Mouse (Mus musculus) embryonic facial prominence, embryonic 11.5 days (tissue): ENCODE data around the gene Trhde. TPM values are rescaled to one million over a fixed set of nuclear protein-coding genes. Genes with fewer than 3 reads are reported as not detected.

Experiments
- ATAC-seq: fragments of 200-750 bp; cut with Nextera tagmentation; replicated peaks from 2 replicates; pipeline ENCODE4 v1.8.0; 2017; ENCODE audit warnings: low read depth; ENCODE audit not compliant: insufficient number of reproducible peaks, low FRiP score, low TSS enrichment
- DNase-seq: peaks from one replicate; pipeline ENCODE4 v3.0.0-alpha.2; 2015; ENCODE audit warnings: low spot score
- H3K27ac ChIP-seq: fragments of 300-500 bp; sonication (generic); replicated peaks from 2 replicates; pipeline ENCODE4 v1.5.1; 2014; ENCODE audit warnings: mild to moderate bottlenecking, low read depth, low read length, control low read depth
- H3K27me3 ChIP-seq: fragments of 300-500 bp; sonication (generic); 2 replicates; pipeline ENCODE4 v1.6.1; 2014; ENCODE audit warnings: mild to moderate bottlenecking, low read length, moderate library complexity, mixed read lengths; ENCODE audit not compliant: control insufficient read depth, insufficient read depth
- H3K36me3 ChIP-seq: fragments of 300-500 bp; sonication (generic); replicated peaks from 2 replicates; pipeline ENCODE4 v1.6.1; 2014; ENCODE audit warnings: low read depth, mild to moderate bottlenecking, low read length, moderate library complexity, mixed read lengths; ENCODE audit not compliant: control insufficient read depth, insufficient read depth
- H3K4me1 ChIP-seq: fragments of 300-500 bp; sonication (generic); 2 replicates; pipeline ENCODE4 v1.6.1; 2014; ENCODE audit warnings: low read length, mixed read lengths; ENCODE audit not compliant: control insufficient read depth, insufficient read depth
- H3K4me2 ChIP-seq: fragments of 300-500 bp; sonication (generic); 2 replicates; pipeline ENCODE4 v1.6.1; 2014; ENCODE audit warnings: low read depth, mild to moderate bottlenecking, control low read depth, low read length, moderate library complexity
- H3K4me3 ChIP-seq: fragments of 300-500 bp; sonication (generic); 2 replicates; pipeline ENCODE4 v1.5.1; 2014; ENCODE audit warnings: low read depth, low read length, control low read depth
- H3K9ac ChIP-seq: fragments of 300-500 bp; sonication (generic); replicated peaks from 2 replicates; pipeline ENCODE4 v1.6.1; 2014; ENCODE audit warnings: mild to moderate bottlenecking, control low read depth, low read length
- H3K9me3 ChIP-seq: fragments of 300-500 bp; sonication (generic); replicated peaks from 2 replicates; pipeline ENCODE4 v1.6.1; 2016; ENCODE audit warnings: mild to moderate bottlenecking, low read length, inconsistent platforms, mixed read lengths; ENCODE audit not compliant: control insufficient read depth
- WGBS: fragments of 180-500 bp; shearing (Covaris S2); extraction: QIAGEN DNeasy Blood & Tissue Kit; methylation state at CpG from one replicate; pipeline ENCODE4 v1.1.7; 2014; 5-methylcytosine and 5-hydroxymethylcytosine counted together
- polyA plus RNA-seq: library from polyadenylated mRNA; unstranded; fragments of >200 nt; fragmentation: Nextera tagmentation; extraction: Ambion mirVana; gene quantifications from 2 replicates; pipeline ENCODE4 v1.2.1, GENCODE M21; 2014

The Trhde gene
- 1.5 and 1.8 TPM in 2 replicates for polyA plus RNA-seq

GRCm38 (mm10) chr10:114802161-114802651 lies at the start of gene Trhde:
Trhde (minus strand) TSS chr10:114802307.
- peak; percentile 39 for DNase-seq
- WGBS: 2% methylated on average over 30 of the region's 30 CpGs
- Histone ChIP-seq H3K9me3 (no peaks in the 10 kb centered on the region), H3K36me3 (no peaks in the 10 kb centered on the region), H3K4me3 (peak within 1 kb of the TSS; percentile 60), H3K4me1 (no peaks in the 10 kb centered on the region; the same call in 1 of the 2 replicates), H3K4me2 (peak within 1 kb of the TSS; percentile 98), H3K27me3 (peaks cover 31% of the 10 kb centered on the region), H3K9ac (peak within 1 kb of the TSS; percentile 58), H3K27ac (no peak within 1 kb of the TSS)
- ATAC-seq: 0 out of 2 replicates have a peak, but pooled peaks have one; percentile 20

GRCm38 (mm10) chr10:114841966-114842365 lies 39.9 kb upstream of the Trhde start:
- DNase-seq (no peak), ATAC-seq (no peak)
- no peaks in the 10 kb centered on the region for H3K36me3 ChIP-seq
- no peak overlapping the region for H3K9ac ChIP-seq
- no peaks in the 10 kb centered on the region for H3K27me3 ChIP-seq
- H3K4me2 ChIP-seq: no peak overlapping the region
- H3K4me1 ChIP-seq: no peaks in the 10 kb centered on the region
- WGBS: 91% methylated on average over 12 of the region's 12 CpGs
- no peaks in the 10 kb centered on the region for H3K9me3 ChIP-seq
- H3K4me3 ChIP-seq: no peak overlapping the region
- no peak overlapping the region for H3K27ac ChIP-seq

GRCm38 (mm10) chr10:114841440-114841839 lies 39.3 kb upstream of the Trhde start:
- H3K9ac ChIP-seq: no peak overlapping the region
- no peak overlapping the region for H3K27ac ChIP-seq
- 77% methylated on average over 5 of the region's 5 CpGs for WGBS
- H3K27me3 ChIP-seq: no peaks in the 10 kb centered on the region
- no peaks in the 10 kb centered on the region for H3K4me1 ChIP-seq
- H3K4me3 ChIP-seq: no peak overlapping the region
- no peak overlapping the region for H3K4me2 ChIP-seq
- H3K36me3 ChIP-seq: no peaks in the 10 kb centered on the region
- ATAC-seq: no peak
- no peak for DNase-seq
- H3K9me3 ChIP-seq: no peaks in the 10 kb centered on the region

- Histone ChIP-seq H3K9me3 (no peaks in the 10 kb centered on the region), H3K9ac (no peak overlapping the region), H3K4me1 (no peaks in the 10 kb centered on the region), H3K27ac (no peak overlapping the region), H3K36me3 (no peaks in the 10 kb centered on the region), H3K27me3 (no peaks in the 10 kb centered on the region), H3K4me2 (no peak overlapping the region), H3K4me3 (no peak overlapping the region)
- ATAC-seq (no peak), DNase-seq (no peak)
- 49% methylated on average over 7 of the region's 7 CpGs for WGBS
Observed at GRCm38 (mm10) chr10:114831313-114831712, 29.2 kb upstream of the Trhde start.

DNA sequence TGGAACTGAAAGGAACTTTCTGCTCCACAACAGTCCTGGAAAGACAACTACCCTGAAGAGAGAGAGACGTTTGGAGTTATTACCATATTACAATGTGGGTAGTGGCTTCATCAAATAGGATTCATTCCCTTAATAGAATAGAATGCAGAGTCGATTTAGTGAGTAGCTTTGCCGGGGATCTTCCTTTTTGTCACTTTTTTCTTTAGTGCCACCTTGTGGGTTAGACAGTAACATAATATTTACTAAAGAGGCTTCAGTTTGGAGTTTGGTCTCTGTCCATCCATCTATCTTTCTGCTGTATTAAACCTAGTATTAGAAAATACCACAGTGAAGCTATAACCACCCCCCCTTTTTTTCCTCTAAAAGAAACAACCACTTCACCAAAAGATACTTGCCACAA lies 6.7 kb upstream of the Trhde start:
- no peak overlapping the region for H3K27ac ChIP-seq
- no peak for DNase-seq
- H3K4me2 ChIP-seq: no peak overlapping the region
- H3K9ac ChIP-seq: no peak overlapping the region
- ATAC-seq: no peak
- no peaks in the 10 kb centered on the region for H3K27me3 ChIP-seq
- H3K4me1 ChIP-seq: no peaks in the 10 kb centered on the region
- no peaks in the 10 kb centered on the region for H3K36me3 ChIP-seq
- H3K4me3 ChIP-seq: no peak overlapping the region
- 55% methylated on average over 3 of the region's 3 CpGs for WGBS
- no peaks in the 10 kb centered on the region for H3K9me3 ChIP-seq

GRCm38 (mm10) chr10:114805884-114806283 lies 3.8 kb upstream of the Trhde start:
- no peaks in the 10 kb centered on the region for H3K36me3 ChIP-seq
- peaks cover 22% of the 10 kb centered on the region for H3K27me3 ChIP-seq
- H3K4me1 ChIP-seq: no peaks in the 10 kb centered on the region; the same call in 1 of the 2 replicates
- no peak for ATAC-seq
- no peak overlapping the region for H3K9ac ChIP-seq
- H3K4me3 ChIP-seq: no peak overlapping the region
- H3K27ac ChIP-seq: no peak overlapping the region
- no peak overlapping the region for H3K4me2 ChIP-seq
- DNase-seq: peak; percentile 36
- no peaks in the 10 kb centered on the region for H3K9me3 ChIP-seq
- 37% methylated on average over 3 of the region's 3 CpGs for WGBS

DNA sequence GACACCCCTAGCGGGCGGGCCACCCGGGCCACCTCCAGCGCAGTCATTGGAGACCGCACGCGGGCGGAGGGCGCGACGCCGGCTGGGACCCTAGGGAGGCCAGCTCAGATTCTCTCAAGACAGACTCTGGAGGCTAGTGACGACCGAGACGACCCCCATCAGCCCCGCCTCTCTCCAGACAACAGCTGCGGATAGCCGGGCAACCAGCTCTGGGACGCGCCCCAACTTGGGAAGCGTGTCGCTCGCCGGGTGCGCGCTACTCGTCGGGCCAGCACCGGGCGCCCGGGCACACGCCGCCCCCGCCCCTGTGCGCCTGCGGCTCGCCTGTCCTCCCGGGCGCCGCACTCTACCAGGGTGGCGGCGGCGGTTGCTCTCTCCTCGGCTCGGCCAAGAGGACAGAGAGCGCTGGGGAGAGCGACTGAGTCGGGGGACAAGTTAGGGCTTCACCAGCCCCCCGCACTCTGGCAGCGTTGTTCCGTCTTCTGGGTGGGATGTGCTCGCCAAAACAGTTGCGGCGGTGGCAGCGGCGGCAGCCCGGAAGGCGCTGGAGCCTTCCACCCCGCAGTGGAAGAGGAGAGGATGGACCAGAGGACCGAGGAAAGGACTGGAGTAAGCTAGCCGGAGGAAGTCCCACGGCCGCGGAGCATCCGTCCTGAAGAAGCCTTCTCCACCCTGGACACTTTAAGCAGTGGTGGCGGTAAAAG lies 498 bp downstream of the Trhde start:
- H3K27ac ChIP-seq: no peak overlapping the region
- H3K4me3 ChIP-seq: peak overlapping the region; percentile 60
- DNase-seq (peak; percentile 63), ATAC-seq (peak; percentile 84)
- H3K4me2 ChIP-seq: peak overlapping the region; percentile 98
- no peaks in the 10 kb centered on the region; the same call in 1 of the 2 replicates for H3K4me1 ChIP-seq
- H3K9ac ChIP-seq: peak overlapping the region; percentile 58
- WGBS: under 1% methylated on average over 64 of the region's 66 CpGs
- no peaks in the 10 kb centered on the region for H3K36me3 ChIP-seq
- no peaks in the 10 kb centered on the region for H3K9me3 ChIP-seq
- H3K27me3 ChIP-seq: peaks cover 31% of the 10 kb centered on the region
